Mouse (Mus musculus) forebrain, embryonic 14.5 days (tissue): ENCODE results near the gene Ferd3l. TPM values are rescaled to one million over a fixed set of nuclear protein-coding genes. Genes with fewer than 3 reads are reported as not detected.

Experiments
- ATAC-seq: fragments of 200-750 bp; cut with Nextera tagmentation; 2 replicates; pipeline ENCODE4 v1.8.0; 2017; ENCODE audit warnings: mild to moderate bottlenecking, moderate library complexity
- DNase-seq: peaks from one replicate; pipeline ENCODE4 v3.0.0-alpha.2; 2015; ENCODE audit warnings: low spot score
- H3K27ac ChIP-seq: fragments of 300-500 bp; sonication (generic); 2 replicates; pipeline ENCODE4 v1.5.1; 2014; ENCODE audit warnings: low read depth, mild to moderate bottlenecking, control low read depth, low read length, moderate library complexity
- H3K27me3 ChIP-seq: fragments of 300-500 bp; sonication (generic); replicated peaks from 2 replicates; pipeline ENCODE4 v1.6.1; 2014; ENCODE audit warnings: low read length, control low read depth, mixed read lengths; ENCODE audit not compliant: control insufficient read depth, insufficient read depth
- H3K36me3 ChIP-seq: fragments of 300-500 bp; sonication (generic); 2 replicates; pipeline ENCODE4 v1.6.1; 2014; ENCODE audit warnings: low read length, control low read depth; ENCODE audit not compliant: control insufficient read depth, insufficient read depth
- H3K4me1 ChIP-seq: fragments of 300-500 bp; sonication (generic); 2 replicates; pipeline ENCODE4 v1.6.1; 2014; ENCODE audit warnings: antibody characterized with exemption, low read length, control low read depth; ENCODE audit not compliant: control insufficient read depth, insufficient read depth
- H3K4me2 ChIP-seq: fragments of 300-500 bp; sonication (generic); 2 replicates; pipeline ENCODE4 v1.6.1; 2014; ENCODE audit warnings: mild to moderate bottlenecking, control low read depth, low read length
- H3K4me3 ChIP-seq: fragments of 300-500 bp; sonication (generic); 2 replicates; pipeline ENCODE4 v1.5.1; 2014; ENCODE audit warnings: low read depth, low read length, control low read depth
- H3K9ac ChIP-seq: fragments of 300-500 bp; sonication (generic); 2 replicates; pipeline ENCODE4 v1.6.1; 2014; ENCODE audit warnings: mild to moderate bottlenecking, low read length, control low read depth, moderate library complexity
- H3K9me3 ChIP-seq: fragments of 300-500 bp; sonication (generic); replicated peaks from 2 replicates; pipeline ENCODE4 v1.6.1; 2016; ENCODE audit warnings: low read length, control low read depth, mixed read lengths; ENCODE audit not compliant: control insufficient read depth
- WGBS: fragments of 180-500 bp; shearing (Covaris S2); extraction: QIAGEN DNeasy Blood & Tissue Kit; methylation state at CpG from one replicate; pipeline ENCODE4 v1.1.7; 2014; 5-methylcytosine and 5-hydroxymethylcytosine counted together
- polyA plus RNA-seq: library from polyadenylated mRNA; unstranded; fragments of >200 nt; fragmentation: Nextera tagmentation; extraction: Ambion mirVana; gene quantifications from 2 replicates; pipeline ENCODE4 v1.2.1, GENCODE M21; 2014

Ferd3l gene
- polyA plus RNA-seq = not detected in 2 replicates

DNA sequence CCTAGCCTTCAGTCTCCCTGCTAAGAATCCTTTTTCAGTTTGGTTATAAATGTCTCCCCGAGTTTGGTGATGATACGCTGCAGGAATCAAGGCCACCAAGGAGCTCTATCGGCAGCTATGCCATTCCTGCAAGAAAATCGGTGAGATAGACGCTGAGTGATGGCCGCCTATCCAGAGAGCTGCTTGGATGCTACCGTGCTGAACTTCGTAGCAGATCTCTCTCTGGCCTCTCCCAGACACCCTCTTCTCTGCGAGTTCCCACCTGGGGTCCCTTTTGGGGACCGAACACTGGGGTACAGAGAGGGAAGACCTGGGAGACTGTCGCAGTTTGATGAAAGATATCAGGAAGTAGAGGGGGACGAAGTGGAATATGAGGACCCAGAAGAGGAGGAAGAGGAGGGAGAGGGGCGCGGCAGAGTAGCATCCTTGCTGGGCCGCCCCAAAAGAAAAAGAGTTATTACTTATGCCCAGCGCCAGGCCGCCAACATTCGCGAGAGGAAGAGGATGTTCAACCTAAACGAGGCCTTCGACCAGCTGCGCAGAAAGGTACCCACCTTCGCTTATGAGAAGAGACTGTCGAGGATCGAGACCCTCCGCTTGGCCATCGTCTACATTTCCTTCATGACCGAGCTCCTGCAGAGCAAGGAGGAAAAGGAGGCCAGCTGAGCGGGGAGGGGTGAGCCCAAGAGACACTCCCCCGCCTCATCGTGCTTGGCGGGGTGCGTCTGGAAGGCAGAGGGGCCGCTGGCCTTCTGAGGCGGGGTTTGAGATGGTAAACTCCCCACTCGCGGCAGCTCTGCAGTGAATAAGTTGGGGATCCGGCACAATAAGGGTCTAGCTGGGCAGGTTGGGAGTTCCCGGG lies at the start of gene Ferd3l:
Gene Ferd3l, plus strand, starts transcription at position 95 of the 862 bp plus-strand sequence.
- Histone ChIP-seq H3K9ac (no peak within 1 kb of the TSS), H3K27ac (no peak within 1 kb of the TSS), H3K4me2 (peak within 1 kb of the TSS; percentile 52), H3K4me1 (peaks cover 15% of the 10 kb centered on the region), H3K9me3 (no peaks in the 10 kb centered on the region), H3K36me3 (no peaks in the 10 kb centered on the region), H3K27me3 (peaks cover 20% of the 10 kb centered on the region), H3K4me3 (peak within 1 kb of the TSS; percentile 24)
- DNase-seq (peak; percentile 18), ATAC-seq (peak; percentile 50; the same call in 1 of the 2 replicates)
- WGBS = under 1% methylated on average over 39 of the region's 39 CpGs

DNA sequence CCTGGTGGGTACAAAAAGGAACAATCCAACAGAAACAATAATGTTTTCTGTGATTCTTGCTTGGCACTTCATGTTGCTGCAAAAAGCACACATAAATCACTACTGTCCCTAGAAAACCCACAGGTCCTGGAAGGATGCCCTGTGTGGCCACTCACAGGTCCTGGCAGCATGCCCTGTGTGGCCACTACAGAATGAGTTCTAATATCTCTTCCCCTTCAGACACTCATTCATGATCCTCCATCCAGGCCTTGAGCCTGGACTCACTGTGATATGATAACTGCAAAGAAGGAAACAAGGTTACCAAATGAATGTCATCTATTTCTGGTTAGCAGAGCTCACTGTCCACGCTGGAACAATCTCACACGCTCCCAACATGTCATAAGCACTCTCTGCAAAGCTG lies 34.3 kb upstream of the Ferd3l start:
- 0 out of 2 replicates have a peak, but pooled peaks cover 1% of the 10 kb centered on the region for H3K9me3 ChIP-seq
- no peak overlapping the region for H3K9ac ChIP-seq
- no peak for ATAC-seq
- no peaks in the 10 kb centered on the region for H3K4me1 ChIP-seq
- no peak overlapping the region for H3K4me3 ChIP-seq
- no peak for DNase-seq
- H3K27me3 ChIP-seq = no peaks in the 10 kb centered on the region
- 80% methylated on average over 2 of the region's 2 CpGs for WGBS
- no peaks in the 10 kb centered on the region for H3K36me3 ChIP-seq
- H3K27ac ChIP-seq = no peak overlapping the region
- no peak overlapping the region for H3K4me2 ChIP-seq

GRCm38 (mm10) chr12:33894621-33895020 lies 33.6 kb upstream of the Ferd3l start:
- no peak overlapping the region for H3K27ac ChIP-seq
- no peaks in the 10 kb centered on the region for H3K9me3 ChIP-seq
- no peaks in the 10 kb centered on the region for H3K4me1 ChIP-seq
- ATAC-seq (no peak), DNase-seq (no peak)
- no peak overlapping the region for H3K4me3 ChIP-seq
- 83% methylated on average over 1 of the region's 1 CpGs for WGBS
- H3K36me3 ChIP-seq = no peaks in the 10 kb centered on the region
- no peak overlapping the region for H3K4me2 ChIP-seq
- H3K9ac ChIP-seq = no peak overlapping the region
- no peaks in the 10 kb centered on the region for H3K27me3 ChIP-seq

DNA sequence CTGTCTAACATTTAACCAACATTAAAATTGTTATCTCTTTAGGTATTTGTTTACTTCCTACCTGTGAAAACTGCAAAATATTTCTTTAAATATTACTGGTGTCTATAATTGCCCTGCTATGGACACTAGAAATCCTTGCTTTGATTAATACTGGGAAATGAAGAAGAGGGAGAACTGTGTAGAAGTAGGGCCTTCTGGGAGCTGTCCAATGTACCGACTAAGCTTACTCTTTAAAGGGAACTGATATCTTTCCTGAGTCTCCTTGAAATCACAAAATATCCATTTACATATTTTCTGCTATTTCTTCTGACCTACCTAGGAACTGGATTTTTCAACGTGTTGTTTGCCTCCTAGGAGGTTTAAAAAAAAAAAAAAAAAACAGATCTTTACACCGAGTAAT lies 1.5 kb upstream of the Ferd3l start:
- Histone ChIP-seq H3K36me3 (no peaks in the 10 kb centered on the region), H3K9me3 (no peaks in the 10 kb centered on the region), H3K9ac (no peak overlapping the region), H3K4me1 (peaks cover 15% of the 10 kb centered on the region), H3K27me3 (peaks cover 20% of the 10 kb centered on the region), H3K4me3 (no peak overlapping the region), H3K27ac (no peak overlapping the region), H3K4me2 (no peak overlapping the region)
- ATAC-seq (no peak), DNase-seq (peak; percentile 4)
- WGBS = 8% methylated on average over 3 of the region's 3 CpGs

DNA sequence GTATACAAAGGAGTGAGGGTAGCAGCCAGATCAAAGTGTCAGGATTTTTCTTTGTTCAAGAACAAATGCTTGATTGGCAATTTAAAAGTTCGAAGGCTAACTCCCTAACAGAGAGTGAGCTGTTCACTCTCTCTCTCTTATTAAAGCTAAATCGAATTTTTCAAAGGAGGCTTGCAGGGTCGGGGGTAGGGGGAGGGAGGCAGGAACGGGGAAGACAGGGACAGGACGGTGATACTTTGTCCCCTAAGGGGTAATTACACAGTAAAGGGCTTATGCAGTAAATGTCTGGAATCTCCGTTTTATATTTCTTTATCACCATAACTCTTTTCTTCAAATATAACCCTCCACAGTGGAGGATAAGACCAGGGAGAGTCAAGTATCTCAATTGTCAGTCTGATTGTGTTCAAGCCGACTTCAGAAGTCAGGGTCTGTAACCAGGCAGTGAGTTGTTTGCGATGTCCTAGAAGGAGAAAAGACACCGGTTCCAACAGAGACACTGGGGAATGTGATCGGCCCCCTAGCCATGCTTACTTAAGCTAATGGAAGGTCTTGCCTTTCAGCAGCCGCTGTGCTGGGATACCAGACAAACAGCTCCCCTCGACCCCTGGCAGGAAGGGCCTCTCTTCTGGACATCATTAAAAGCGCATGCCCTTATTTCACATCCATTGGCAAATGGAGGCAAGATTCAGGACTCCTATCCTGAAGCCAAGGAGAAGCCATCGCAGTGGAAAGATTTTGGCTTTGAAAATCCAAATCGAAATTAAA lies 709 bp upstream of the Ferd3l start:
- DNase-seq = no peak
- H3K4me2 ChIP-seq = peak overlapping the region; percentile 52; the same call in 1 of the 2 replicates
- peaks cover 20% of the 10 kb centered on the region for H3K27me3 ChIP-seq
- H3K9me3 ChIP-seq = no peaks in the 10 kb centered on the region
- no peak overlapping the region for H3K9ac ChIP-seq
- under 1% methylated on average over 15 of the region's 15 CpGs for WGBS
- ATAC-seq = no peak
- H3K4me3 ChIP-seq = peak overlapping the region; percentile 24; the same call in 1 of the 2 replicates
- H3K27ac ChIP-seq = no peak overlapping the region
- H3K36me3 ChIP-seq = no peaks in the 10 kb centered on the region
- peaks cover 15% of the 10 kb centered on the region for H3K4me1 ChIP-seq

GRCm38 (mm10) chr12:33952843-33953242 lies 24.6 kb downstream of the Ferd3l start:
- 3% methylated on average over 3 of the region's 3 CpGs for WGBS
- H3K27ac ChIP-seq = no peak overlapping the region
- H3K36me3 ChIP-seq = no peaks in the 10 kb centered on the region
- ATAC-seq (no peak), DNase-seq (peak; percentile 42)
- H3K9ac ChIP-seq = no peak overlapping the region
- H3K9me3 ChIP-seq = no peaks in the 10 kb centered on the region
- peaks cover under 1% of the 10 kb centered on the region; the same call in 1 of the 2 replicates for H3K4me1 ChIP-seq
- no peak overlapping the region for H3K4me3 ChIP-seq
- H3K4me2 ChIP-seq = no peak overlapping the region
- peaks cover 53% of the 10 kb centered on the region for H3K27me3 ChIP-seq

DNA sequence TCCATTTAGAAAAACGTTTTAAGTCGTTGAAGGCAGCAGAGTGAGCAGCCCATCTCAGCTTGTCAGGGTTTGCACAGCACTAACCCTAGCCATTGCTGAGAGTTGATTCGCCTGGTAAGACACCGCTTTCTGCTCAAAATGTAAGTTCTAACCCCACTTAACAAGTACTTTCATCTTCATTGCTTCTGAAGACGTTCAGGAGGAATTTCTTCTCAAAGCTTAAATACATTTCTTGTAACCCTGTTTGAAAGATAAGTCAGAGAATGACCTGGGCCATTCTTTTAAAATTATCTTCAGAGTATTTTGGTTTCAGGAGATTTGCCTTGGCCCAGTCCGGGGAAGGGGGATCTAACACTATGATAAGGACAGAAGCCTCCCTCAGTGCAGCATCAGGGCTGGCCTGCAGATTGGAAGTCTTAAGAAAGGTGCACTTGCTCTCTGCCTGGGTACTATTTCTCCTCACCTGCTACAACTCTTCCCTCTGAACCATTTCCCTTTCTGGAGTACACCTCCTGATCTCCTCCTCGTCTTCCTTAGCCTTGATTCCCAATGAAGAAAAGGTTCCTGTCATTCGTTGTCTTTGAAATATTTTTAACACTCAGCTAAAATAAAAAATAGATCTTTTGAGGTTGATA lies 26.8 kb downstream of the Ferd3l start:
- no peak for ATAC-seq
- Histone ChIP-seq H3K4me1 (peaks cover 5% of the 10 kb centered on the region; the same call in 1 of the 2 replicates), H3K9me3 (no peaks in the 10 kb centered on the region), H3K27me3 (peaks cover 70% of the 10 kb centered on the region), H3K27ac (no peak overlapping the region), H3K9ac (no peak overlapping the region), H3K4me3 (no peak overlapping the region), H3K36me3 (no peaks in the 10 kb centered on the region), H3K4me2 (no peak overlapping the region)
- DNase-seq = peak; percentile 4
- 6% methylated on average over 8 of the region's 8 CpGs for WGBS

DNA sequence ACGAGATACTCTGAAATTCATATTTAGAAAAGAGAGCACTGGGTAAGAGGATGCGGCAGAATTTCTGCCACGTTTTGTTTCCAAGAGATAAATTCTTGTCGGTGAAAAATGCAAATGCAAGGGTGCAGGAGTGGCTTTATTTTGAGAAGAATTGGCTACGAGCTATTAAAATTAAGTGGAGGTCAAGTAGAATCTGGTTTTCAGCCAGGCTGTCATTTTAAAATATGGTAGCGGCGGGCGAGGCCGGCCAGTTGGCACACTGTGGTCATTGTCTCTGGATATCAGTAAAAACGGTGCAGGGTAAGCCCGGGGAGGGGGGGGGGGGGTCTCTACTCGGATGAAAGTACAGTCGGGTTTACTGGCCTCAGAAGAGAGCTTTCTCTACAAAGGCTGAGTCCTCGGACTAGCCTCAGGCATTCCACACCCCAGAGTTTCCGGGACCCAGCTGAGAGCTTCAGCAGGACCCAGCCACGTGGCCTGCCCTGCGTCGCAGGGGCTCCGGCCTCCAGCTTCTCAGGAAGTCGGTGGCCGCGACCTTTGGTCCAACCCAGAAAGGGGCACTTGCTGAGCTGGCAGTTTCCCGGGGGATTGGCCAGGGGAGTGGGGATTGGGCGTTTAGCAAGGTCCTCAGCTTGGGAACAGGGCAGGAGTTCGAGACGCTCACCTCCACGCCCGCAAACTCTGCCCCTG lies 27.5 kb downstream of the Ferd3l start:
- Histone ChIP-seq H3K9me3 (no peaks in the 10 kb centered on the region), H3K27ac (no peak overlapping the region), H3K27me3 (peaks cover 74% of the 10 kb centered on the region), H3K4me2 (no peak overlapping the region), H3K9ac (no peak overlapping the region), H3K4me1 (peaks cover 5% of the 10 kb centered on the region; the same call in 1 of the 2 replicates), H3K36me3 (no peaks in the 10 kb centered on the region), H3K4me3 (no peak overlapping the region)
- DNase-seq (peak; percentile 15), ATAC-seq (no peak)
- WGBS = 2% methylated on average over 28 of the region's 28 CpGs
